Mouse (Mus musculus): ENCODE results near the gene Acot6.

DNA sequence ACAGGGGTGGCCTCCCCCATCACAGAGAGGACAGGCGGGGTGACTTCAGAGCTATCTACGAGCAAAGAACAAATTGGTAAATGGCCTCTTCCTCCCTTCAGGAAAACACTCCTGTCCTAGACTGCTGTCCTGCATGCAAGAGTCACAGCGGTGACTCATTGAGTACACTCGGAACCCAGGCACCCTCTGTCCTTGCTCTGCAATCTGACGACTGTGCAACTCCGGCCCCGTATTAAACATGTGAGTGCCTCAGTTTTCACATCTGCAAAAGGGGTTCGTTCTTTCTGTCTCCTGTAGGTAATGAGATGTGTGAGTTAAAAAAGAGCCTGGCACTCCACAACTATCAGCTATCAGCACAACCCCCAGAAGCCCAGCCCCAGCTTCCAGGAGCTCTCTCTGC lies 60.0 kb downstream of the Acot6 start:
- no peak for TF ChIP-seq POLR2A (IDR thresholded peaks at IDR 0.05; ENCODE audit: borderline replicate concordance, insufficient read depth, low read length)
- no peak for TF ChIP-seq CTCF (IDR thresholded peaks at IDR 0.05; ENCODE audit: borderline replicate concordance, insufficient read depth, low read depth, low read length)

All from cerebellum, adult 2 months (tissue).